Mouse (Mus musculus): ENCODE measurements at regions not wholly inside any gene's neighbourhood (a gene's known extent, or its start where the extent isn't known, plus 50 kb on each side); places are given as distances from the start of the nearest gene placed in this dataset.

GRCm38 (mm10) chr9:43387397-43387796, 76.7 kb downstream of the Trim29 start:
- no peak for TF ChIP-seq CTCF (IDR thresholded peaks at IDR 0.05; ENCODE audit: borderline replicate concordance, insufficient read depth, low read depth, low read length)
- no peak for TF ChIP-seq POLR2A (IDR thresholded peaks at IDR 0.05; ENCODE audit: borderline replicate concordance, insufficient read depth, low read length)

Measured in cerebellum, adult 2 months (tissue).